Mouse (Mus musculus) thymus, postnatal 4 days (tissue): Measurements from ENCODE around the gene Zdhhc22.

Source experiments
- DNase-seq: peaks from one replicate; pipeline ENCODE4 v3.0.0; 2021

The Zdhhc22 gene

DNA sequence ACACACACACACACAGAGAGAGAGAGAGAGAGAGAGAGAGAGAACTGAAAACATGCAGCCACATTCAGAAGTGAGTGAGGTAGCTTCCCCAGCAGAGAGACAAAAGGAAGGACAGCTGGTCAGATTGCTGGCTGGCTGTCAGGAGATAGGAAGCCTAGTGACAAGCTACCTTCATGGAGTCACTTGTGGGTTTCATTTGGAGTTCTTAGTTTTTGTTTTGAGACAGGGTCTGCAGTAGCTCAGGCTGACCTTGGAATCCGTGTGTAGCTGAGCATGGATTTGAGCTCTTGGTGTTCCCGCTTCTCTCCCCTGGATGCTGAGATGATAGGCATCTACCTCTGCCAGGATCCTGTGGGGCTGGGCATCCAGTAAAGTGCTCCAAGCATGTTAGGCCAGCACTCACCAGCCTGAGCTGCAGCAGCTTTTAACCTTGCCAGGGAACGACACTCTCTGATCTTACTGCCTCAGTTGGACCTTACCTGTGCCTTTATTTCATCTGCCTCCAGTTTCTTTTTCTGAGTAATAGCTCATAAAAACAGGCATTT, 29.4 kb downstream of the Zdhhc22 start:
- no peak for DNase-seq

DNA sequence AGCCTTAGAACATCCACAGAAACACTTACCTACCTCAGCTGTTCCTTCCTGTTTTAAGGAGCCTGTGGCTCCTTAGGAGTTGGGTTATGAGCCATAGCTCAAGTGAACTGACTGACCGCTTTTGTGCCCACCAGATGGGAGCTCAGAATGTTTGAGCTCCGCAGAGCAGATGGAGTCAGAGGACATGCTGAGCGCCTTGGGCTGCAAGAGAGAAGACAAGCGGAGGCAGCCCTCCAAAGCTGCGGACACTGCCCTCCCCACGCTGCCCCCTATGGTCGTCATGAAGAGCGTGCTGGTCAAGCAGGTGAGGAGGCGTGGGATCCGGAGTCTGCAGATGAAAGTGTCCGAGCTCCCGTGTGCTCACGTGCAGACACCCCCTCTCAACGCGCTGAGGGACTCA, 30.1 kb downstream of the Zdhhc22 start:
- DNase-seq: no peak

DNA sequence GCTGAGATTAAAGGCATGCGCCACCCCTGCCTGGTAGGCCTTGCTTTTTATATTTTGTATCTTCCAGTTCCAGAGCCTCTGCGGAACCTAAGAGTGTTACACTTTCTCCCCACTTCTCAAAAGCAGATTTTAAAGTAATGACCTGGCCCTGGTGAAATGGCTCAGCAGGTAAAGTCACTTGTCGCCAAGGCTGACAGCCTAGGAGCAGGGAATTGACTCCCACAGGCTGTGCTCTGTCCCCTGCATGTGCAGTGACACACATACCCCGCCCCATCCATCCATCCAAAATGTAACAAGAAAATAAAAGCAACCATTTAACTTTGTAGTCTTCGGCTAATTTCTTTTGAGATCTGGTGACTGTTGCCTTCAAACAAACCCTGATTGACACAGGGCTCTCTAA, 30.6 kb downstream of the Zdhhc22 start:
- DNase-seq: no peak

DNA sequence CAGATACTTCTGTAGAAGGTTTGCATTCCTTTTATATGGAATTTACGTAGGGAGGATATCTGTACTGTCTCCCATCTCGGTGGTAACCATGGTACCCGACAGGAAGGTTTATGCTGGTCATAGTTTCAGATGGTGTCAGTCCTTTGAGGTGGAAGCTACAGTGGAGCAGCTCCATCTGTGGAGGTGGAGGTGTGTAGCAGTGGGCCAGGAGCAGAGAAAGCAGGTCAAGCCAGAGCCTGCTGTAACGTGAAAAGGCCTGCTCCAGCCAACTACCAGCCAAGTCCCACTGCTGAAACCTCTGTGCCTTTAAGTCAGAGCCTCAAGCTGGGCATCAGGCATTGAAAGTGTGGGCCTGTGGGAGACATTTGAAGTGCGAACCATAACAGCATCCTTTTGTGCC, 31.7 kb downstream of the Zdhhc22 start:
- DNase-seq: no peak

DNA sequence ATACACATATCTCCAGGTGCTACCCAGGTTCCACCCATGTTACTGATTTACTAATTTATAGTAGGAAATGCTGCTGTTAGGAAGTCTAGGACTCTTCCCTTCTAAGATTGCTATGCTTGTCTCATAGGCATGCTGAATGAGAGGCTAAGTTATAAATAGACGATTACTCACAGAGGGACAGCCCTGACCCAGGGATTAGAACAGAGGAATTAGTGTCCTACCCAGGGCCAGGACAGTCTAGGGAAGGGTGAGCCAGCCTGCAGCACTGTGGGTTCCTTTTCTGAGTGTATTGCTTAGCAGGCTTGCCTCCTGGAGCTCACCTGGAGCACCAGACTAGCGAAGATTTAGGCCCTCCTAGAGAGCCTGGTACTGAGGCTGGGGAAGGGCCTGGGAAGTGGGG, 34.3 kb downstream of the Zdhhc22 start:
- DNase-seq: no peak

DNA sequence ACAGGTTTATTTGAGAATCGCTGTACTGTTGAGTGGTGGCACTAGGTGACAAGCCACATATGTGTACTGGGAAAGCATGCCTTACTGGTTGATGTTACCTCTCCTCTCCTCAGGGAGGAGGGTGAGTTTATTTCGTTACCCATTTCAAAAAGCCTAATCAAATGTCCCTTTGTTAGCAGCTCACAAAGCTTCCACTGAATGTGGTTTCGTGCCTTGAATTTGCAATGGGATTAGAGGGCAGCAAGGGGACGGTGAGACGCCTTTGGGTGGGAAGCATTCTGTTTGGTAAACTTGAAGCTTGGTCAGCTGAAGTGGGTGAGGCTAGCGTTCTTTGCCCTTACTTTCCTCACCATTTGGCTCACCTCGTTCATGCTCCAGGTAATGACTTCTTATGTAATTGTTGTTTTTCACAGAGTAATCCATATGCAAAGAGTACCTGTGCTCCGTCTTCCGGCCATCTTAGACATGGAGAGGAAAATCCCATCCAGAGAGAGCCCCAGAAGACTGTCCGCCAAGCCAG, 37.8 kb downstream of the Zdhhc22 start:
- DNase-seq: no peak

DNA sequence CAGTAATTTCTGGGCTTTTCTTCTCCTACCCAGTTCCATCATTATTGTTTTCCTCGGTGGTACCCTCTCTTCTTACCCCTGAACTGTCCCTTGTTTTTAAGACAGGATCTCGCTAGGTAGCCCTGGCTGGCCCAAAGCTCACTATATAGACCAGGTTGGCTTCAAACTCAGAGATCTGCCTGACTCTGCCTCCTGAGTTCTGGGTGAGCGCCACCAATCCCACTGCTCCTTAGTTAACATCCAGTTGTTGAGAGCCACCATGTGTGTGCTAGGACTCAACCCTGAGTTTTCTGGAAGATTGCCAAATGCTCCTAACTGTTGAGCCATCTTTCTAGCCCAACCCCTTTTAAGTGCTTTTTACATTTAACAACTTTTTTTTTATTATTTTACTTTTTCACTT, 39.3 kb downstream of the Zdhhc22 start:
- DNase-seq: no peak

DNA sequence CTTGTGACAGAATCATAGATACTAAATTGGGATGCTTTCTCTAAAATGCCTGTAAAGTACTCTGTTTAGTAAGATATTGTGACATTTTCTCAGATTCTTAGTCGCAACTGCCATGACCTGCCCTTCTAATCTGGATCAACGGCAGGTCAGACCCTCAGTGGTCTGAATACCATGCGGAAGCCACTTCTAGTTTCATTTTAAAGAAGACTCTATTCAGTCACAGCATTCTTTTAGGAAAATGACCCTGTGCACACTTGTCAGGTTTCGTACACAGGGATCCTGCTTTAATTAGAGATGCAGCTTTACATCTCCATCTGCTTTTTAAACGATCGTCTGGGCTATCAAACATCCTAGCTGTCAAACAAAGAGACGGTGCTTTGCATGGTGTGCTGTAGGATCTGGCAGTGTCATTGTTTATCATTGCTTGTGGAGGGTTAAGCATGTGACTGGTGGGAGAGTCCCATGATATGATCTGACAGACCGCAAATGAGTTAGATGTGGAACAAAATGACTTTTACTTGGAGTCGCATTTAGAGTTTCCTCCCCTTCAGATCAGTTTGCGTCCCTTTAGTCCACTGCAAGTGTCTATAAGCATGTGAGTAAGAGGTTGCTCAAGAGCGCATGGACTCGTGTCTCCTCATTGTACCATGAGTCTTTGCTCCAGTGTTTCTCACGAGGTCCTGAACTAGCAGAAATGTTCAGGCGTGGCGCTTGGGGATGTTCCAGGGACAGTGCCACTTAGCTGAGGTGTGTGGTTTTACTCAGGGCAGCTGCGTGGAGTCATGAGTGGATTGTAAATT, 39.9 kb downstream of the Zdhhc22 start:
- DNase-seq: peak; percentile 17

DNA sequence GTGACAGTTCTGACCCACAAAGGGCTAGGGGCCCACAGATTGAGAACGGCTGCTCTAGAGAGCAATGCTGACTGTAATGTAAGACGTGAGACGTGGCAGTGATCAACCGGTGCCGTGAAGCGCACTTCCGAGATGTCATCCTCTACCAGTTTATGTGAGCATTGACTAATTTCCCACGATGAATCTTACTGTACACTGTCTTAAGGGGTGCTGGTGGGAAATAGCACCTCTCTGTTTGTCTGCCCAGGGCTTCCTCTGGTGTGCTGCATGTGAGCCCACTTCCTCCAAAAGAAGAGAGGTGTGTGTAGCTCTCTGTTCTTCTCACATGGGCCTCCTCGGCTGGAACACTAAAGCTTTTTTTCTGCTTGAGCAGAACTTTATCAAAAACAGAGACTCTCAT, 40.7 kb downstream of the Zdhhc22 start:
- peak; percentile 39 for DNase-seq

DNA sequence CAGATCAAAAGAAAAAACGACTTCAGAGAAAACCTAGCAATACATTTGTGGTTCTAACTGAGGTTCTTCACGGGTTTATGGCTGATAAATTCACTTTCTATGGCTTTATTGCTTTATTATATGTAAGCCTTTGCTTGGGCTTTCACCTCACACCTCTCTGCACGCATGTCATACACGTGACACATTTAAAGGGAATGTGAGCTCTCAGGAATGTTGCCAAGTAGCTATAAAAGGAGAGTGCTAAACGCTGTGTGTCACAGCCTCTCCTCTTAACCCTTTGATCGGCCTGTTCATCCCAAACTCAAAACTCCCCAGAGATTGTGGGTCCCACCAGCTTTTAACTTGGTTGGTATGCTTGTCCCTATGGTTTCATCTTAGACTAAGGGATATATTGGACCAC, 41.6 kb downstream of the Zdhhc22 start:
- DNase-seq: no peak

DNA sequence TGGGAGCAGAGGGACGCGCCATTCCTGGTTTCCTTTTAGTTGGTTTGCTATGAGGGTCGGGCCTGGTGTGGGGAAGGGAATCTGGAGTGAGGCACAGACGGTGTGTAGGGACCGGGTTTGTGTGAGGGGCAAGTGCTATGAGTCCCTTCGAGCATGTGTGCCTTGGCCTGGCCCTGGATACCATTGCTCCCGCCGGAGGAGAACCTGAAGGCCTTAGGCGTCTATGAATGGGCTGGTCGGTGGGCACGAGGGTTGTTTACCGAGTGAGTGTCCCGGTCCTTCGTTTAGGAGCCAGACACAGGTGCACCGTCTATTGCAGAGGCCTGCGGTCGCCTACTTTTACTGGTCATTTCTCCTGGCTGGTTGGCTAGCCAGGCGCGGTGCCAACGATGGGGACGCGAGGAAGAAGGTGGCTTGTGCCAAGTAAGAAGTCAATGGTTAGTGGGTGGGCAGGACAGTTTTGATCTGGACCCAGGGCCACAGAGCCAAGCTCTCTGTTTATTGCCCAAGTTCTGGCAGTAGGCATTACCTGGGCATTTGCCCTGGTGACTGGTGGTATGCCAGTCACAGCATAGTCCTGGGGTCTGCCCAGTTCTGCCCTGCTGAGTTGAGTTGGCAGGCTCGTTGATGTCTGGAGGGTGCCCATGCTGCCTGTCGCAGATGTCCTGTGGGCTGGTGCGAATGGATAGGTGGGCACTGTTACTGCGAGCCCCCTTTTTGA, 42.4 kb downstream of the Zdhhc22 start:
- no peak for DNase-seq

DNA sequence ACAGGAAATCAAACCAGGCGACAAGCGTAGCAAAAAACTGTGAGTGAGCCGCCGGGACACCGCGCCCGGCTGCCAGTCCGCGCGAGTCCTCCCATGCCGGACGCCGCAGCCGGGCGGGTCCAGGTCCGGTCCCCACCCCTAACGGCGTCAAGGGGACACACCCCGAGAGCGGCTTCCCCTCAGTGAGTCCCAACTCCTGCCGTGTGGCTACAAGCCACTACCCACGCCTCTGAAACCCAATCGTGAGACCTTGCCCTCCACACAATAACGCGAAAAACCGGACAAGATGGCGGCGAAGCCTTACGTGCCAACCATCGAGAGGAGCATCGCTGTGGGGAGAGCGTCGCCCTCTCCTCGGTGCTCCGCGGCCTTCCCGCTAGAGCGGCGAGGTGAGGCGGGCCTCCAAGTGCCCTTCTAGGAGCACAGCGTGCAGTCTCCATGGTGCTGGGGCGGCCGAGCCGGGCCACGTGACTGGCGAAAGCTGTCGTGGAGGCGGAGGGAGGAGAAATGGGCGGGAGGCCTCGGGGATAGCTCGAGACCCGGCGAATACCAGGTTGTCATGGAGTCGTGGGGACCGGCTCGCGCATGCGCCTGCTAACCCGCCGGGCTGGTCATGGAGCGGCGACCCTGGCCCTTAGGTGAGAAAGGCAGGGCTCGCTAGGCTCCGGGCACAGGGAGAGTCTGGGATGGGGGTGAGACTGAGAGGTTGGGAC, 43.2 kb downstream of the Zdhhc22 start, which contains the start of gene Cipc:
Gene Cipc (plus strand): TSS at position 182 of the 713 bp plus-strand sequence.
- peak; percentile 93 for DNase-seq

DNA sequence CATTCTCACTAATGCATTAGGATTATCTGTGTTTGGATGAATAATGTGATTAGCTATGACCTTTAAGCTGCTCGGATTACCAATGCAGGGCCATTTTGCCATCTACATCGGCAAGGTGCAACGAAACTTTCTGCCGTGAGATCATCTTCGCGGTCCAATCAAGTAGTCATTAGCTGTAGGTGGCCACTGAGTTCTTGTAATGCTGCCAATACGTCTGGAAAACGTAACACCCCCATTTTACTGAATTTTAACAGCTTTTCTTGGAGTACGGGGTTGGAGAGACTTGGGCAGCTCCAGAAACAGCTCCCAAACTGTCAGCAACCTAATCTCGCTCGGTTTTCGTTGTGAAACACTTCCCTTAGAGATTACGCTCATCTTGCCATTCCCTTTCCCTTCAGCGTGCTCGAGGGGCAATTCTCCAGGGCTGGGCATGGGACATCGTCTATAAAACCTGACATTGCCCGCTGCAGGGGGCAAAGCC, 43.9 kb downstream of the Zdhhc22 start:
- no peak for DNase-seq

DNA sequence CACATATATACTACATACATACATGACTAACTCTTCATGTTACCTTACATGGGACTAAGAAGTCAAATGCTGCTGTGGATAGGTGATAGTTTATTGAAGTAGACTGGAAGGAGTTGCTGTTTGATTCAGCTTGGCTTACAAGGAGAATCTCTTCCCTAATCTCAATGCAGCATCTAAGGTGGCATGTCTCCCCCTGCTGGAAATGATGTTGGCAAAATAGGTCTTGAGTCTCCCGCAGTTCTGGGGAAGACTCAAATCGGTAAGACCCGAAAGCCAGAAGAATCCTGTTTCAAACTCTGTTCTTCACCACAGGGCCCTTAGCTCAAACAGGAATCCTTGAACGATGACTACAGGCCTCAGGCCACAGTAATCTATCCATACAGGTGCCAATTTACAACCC, 45.1 kb downstream of the Zdhhc22 start:
- peak; percentile 74 for DNase-seq

DNA sequence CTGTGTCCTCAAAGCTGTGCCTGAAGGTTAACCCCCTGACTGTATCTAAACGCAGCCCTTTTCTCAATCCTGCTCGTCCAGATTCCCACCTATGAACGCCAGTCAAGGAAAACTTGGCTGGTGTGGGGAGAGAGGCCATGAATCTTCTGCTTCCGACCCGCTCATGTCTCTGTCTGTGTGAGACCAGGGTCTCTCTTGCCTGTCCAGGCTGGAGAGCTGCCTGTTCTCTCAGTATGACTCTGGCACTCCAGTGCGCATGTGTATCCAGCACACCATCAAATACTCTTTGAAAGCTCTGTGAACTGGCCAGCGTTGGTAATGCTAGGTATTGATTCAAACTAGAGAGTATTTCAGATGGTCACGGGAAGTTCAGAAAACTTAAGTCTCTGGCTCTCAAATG, 46.8 kb downstream of the Zdhhc22 start:
- DNase-seq: no peak

DNA sequence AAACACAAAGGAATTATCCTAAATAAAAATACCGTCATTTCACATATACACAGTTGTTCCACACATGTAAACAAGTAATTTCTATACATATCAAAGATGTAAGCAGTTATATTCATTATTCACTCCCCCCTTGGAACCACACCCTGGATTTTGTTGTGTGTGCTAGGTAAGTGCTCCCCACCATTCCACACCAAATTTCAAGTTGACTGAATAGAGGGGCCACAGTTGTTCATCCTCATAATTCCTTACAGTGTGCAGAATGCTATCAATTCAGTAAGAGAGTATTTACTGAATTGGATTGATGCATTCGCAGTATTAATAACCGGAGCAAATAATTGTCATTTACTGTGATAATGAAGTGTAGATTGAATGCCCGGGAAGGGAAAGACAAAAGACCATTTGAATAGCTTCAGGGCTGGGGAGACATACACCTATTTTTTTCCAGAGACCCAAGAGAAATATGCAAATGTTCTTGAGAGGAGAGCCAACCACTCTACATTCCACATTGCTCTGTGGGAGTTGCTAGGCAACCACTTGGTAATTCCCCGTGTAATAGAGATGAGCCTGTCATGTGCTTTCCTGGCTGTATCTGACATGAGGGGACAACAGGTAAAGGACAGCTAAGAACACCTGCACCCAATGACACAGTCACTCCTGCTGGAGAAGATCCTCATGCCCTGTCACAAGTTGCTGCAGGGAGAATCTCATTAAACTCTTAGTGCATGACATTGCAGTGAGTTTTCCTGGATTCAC, 48.3 kb downstream of the Zdhhc22 start:
- DNase-seq: no peak

DNA sequence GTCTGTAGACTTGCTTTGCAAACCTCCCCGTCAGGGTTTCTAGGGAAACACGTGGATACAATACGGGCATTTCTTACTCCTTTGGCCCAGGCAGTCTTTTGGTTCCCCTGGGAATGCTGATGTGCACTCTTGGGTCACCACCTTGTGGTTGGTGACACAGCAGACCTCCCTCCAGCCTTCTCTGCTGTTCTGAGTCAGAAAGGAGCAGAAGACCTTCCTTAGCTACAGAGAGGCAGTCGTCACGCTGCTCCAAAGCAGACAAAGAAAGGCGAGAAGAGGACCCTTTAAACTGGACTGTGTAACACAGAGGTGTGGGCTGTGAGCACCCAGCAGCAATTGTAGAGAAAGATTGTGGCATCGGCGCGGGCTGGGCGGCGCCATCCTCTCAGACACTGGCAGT, 49.1 kb downstream of the Zdhhc22 start:
- DNase-seq: no peak

DNA sequence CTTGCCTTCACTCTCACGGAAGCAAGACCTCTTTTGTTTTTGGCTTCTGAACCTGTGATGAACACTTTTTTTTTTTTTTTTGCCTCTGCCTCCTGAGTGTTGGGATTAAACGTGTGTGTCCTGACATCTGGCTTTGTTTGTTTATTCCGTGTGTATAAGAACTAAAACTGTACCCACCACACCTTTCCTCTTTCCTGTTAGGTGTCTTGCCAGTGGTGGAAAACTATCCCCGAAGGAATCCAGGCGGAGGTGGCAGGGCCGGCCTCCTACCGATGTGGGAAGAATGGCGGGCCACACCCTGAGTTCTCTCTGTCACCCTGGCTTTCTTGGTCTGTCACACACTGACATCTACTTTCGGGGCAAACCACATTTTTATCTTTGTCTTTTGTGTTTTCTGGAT, 51.7 kb downstream of the Zdhhc22 start:
- no peak for DNase-seq

DNA sequence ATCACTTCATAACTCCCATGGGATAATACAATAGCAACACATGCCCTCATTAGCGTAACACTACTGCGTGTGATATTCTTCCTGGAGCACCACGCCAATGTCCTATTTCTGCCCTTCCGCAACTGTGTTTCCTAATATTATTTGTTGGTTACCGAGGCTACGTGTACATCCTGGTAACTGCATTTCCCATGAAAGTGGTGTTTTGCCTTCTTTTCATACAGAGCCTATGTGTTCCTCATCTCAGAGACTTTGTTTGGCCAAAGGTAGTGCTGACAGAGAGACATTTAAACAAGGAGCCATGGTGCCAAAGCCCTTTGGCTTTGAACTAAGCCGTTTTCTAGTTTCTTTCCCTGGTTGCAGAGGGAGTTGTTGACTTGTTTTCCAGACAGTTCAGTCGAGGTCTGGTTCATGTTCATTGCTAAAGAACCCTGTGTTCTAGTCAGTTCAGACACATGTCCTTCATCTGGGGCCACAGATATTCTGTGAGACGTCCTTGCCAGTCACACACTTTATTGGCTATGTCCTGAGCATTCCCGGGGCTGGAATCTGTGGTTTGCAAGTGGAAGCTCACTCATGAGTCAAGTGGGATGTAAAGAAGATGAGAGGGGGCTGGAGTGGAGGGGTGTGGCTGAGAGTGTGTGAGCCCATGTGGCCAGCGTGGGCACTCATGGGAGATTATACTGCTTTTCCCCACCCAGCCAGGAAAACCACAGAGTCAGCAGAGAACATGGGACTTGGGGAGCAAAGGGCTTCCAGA, 53.5 kb downstream of the Zdhhc22 start:
- no peak for DNase-seq

DNA sequence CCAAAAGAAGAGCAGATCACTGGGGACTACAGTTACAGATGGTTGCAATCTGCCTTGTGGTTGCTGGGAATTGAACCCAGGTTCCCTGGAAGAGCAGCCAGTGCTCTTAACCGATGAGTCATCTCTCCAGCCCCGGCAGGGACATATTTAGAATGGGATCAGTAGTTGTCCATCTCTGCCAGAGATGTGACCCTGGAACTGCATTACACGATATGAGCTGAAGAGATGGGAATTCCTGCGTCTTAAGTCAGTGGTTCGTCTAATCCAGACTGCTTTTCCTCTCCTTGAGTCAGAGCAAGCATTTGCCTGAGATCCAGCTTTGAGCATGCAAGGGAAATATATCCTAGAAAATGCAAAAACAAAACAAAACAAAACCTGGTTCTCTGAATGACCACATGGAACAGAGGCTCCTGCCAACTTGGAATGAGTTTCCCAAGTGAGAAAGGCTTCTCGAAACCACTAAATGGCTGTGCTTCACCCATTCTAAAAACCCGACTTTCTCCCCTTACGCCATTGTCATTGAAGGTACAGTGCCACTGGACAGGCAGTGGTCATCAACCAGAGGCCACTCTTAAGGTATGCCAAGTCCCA, 54.4 kb downstream of the Zdhhc22 start:
- no peak for DNase-seq

DNA sequence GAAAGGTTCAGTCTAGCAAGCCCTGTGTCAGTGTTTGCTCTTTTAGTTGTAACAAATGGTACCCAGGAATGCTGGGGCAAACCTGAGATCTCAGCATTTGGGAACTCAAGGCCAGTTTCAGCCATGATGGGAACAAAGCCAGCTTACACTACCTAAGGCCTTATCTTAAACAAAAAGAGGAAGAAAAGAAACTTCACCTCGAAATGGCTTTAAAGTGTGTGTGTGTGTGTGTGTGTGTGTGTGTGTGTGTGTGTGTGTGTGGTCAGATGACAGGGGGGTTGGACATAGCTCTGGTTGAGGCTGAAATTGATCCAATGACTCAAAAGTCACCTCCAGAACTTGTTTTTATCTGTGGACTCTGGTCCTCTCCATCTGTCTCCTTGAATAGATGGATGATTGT, 55.5 kb downstream of the Zdhhc22 start:
- no peak for DNase-seq
